Mouse (Mus musculus) thymus, postnatal 25 days (tissue): ENCODE results near the gene Atg3.

Experiments
- DNase-seq: peaks from one replicate; pipeline ENCODE4 v3.0.0; 2022

Atg3 gene

DNA sequence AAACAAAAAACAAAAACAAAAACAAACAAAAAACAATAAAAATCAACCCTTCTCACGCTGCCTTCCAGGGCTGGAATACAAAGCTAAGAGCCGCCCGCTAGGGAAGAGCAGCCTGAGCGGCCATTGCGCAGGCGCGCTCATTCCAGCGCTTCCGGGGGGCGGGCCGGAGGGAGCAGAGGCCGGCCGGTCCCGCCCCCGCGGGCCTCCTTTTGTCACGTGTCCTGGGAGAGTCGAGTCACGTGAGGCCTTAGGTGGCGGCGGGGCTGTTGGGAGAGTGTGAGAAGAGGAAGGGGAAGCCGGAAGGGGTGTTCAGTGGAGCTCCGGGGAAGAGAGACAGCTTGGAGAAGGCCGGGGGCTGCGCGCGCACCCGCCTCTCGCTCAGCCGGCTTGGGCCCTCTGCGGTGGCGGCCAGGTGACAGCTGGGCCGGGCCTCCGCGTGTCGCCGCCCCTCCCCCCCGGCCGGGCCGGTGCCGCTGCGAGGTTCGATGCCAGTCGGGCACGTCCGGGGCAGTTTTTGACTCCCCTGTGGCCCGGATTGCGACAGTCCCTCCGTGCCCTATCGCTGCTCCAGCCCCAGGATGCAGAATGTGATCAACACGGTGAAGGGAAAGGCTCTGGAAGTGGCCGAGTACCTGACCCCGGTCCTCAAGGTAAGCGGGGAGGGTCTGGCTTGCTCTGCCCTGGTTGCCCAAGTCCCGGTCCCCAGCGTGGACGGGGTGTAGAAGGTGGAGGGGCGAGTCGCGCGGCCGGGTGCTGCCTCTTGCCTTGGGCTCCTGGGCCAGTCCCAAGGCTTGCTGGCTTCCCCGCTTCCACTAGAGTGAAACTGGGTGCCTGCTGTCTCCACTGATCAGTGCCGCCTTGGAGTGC is at the start of gene Atg3, which contains the start of gene Slc35a5:
Gene Atg3, plus strand, starts transcription at position 264 of the 867 bp plus-strand sequence.
Gene Slc35a5, minus strand, starts transcription at position 185 of the 867 bp plus-strand sequence.
- DNase-seq: peak; percentile 96

DNA sequence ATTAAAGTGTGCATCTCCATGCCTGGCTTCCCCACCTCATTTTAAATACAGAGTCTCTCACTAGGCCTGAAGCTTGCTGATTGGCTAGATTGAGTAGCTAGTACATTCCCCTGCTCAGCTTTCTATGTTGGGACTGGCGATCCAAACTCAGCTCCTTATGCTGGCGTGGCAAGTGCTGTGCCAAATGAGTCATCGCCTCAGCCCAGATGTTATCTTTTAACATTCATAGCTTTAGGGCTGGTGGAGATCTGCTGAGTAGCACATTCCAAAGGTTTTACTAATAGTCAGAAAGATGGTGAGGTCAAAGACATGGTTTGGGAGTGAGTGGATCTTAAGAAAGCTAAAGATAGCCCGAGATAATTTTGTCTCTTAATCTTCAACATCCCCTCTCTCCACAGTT is 48.1 kb upstream of the Atg3 start:
- no peak for DNase-seq

DNA sequence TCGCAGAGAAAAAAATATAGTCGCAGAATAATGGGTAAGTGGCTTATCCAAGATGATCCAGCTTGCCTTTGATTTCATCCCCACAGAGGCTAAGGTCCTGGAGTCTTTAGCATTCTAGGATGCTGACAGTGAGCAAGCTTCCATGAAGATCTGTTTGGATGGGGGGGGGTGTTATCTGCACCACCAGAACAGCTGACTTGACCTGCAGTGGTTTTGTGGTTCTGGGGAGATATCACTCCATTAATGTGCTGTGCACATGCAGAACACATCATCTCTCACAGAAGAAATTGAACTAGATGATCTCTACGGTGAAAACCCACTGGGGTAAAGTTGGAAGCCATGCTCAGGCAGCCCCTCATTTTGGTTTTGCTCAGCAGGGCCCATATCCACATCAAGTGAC is 41.4 kb upstream of the Atg3 start:
- DNase-seq: no peak

- no peak for DNase-seq
Measured at GRCm38 (mm10) chr16:45118760-45119159, 39.8 kb upstream of the Atg3 start.

GRCm38 (mm10) chr16:45120844-45121425 is 37.6 kb upstream of the Atg3 start:
- DNase-seq: no peak

DNA sequence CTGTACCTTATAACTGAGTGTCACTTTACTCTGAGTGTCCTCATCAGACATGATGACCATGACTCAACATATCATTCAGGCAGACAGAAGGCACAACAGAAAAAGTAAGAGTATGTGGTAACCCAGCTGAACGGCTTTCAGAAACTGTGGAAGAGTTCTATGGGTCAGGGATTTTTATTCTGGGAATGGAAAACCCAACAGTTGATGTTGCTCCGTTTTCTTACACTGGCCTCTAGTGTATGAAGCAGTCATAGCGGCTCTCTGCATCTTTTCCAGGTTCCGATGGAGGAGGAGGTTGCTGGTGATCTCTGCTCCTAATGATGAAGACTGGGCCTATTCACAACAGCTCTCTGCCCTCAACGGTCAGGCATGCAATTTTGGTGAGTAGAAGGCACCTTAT is 36.0 kb upstream of the Atg3 start:
- no peak for DNase-seq

- DNase-seq: no peak
Measured at GRCm38 (mm10) chr16:45124230-45125203, 34.1 kb upstream of the Atg3 start.

GRCm38 (mm10) chr16:45127936-45128710 is 30.5 kb upstream of the Atg3 start:
- no peak for DNase-seq

GRCm38 (mm10) chr16:45141711-45142110 is 16.9 kb upstream of the Atg3 start:
- DNase-seq: no peak

- DNase-seq: no peak
Measured at GRCm38 (mm10) chr16:45142565-45142964, 16.0 kb upstream of the Atg3 start.

GRCm38 (mm10) chr16:45145119-45145518 is 13.5 kb upstream of the Atg3 start:
- DNase-seq: no peak

- no peak for DNase-seq
Measured at GRCm38 (mm10) chr16:45148488-45149082, 10.0 kb upstream of the Atg3 start.

DNA sequence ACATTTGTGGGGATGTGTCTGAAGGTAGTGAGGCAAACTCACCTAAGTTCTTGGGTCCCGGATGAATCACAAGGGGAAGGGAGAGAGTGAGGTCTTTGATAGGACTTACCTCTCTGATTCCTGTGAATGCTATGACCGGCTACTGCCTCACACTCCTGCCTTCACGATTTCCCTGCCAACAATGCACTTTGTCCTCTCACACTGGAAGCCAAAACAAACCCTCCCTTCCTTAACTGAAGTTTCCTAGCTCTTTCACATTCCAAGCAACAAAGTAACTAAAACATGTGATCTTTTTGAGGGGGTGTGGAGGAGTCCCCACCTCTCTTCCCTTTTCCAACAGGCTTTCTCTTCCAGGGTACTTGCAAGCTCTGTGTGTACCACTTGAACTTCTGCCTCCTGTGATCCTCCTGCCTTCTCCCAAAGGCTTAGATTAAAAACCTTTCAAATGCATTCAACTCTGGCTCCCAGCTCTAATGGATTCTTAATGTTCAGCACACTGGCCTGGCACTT is 3.8 kb upstream of the Atg3 start:
- no peak for DNase-seq

DNA sequence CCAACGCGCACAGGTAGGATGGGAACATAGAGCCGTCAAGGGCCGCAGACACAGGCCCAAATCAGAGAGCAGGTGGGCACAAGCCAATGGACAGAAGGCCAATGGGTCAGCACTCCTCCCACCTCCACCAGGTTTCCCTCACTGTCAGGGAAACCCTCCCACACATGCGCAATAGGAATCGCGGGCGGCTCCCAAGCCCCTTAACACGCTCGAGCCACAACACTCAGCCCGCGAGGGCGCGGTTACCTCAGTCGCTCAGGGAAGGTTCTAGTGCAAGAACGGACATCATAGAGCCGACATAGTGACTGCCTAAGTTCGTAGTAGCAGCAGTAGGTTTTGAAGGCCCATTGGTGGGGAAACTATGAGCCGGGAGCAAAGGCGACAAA is 456 bp upstream of the Atg3 start:
- no peak for DNase-seq

DNA sequence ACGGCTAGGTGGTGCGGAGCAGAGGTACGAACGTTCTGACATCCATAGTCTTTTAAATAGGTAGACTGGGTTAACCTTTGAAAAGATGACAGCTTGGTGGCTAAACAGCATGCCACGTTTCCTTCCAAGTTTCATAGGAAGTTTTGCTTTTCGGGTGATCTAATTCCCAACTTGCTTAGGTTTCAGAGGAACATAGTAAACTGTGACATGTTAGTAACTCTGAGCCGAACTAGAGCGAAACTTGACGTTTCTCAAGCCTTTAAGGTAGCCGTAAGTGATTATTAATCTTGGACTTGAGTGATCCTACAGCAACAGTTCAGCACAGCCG is 768 bp downstream of the Atg3 start:
- DNase-seq: no peak

DNA sequence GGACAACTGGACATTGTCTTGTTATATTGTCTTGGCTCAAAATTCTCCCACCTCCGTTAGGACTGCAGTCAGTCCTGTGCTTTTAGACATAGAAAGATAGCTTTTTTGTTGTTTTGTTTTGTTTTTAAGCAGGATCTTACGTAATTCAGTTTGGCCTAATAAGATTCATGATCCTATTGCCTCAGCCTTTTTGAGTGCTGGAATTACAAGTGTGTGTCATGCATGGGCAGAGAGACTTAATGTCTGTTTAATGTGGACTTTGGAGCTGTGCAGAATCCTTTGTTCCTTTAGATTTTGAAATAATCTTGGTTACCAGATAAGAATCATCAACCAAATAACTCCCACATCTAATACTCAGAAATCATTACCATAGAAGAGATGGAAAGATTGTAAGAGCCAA is 20.0 kb downstream of the Atg3 start:
- no peak for DNase-seq

GRCm38 (mm10) chr16:45181824-45182223 is 23.2 kb downstream of the Atg3 start:
- DNase-seq: no peak

- peak; percentile 72 for DNase-seq
Measured at GRCm38 (mm10) chr16:45192613-45193012, 34.0 kb downstream of the Atg3 start.

DNA sequence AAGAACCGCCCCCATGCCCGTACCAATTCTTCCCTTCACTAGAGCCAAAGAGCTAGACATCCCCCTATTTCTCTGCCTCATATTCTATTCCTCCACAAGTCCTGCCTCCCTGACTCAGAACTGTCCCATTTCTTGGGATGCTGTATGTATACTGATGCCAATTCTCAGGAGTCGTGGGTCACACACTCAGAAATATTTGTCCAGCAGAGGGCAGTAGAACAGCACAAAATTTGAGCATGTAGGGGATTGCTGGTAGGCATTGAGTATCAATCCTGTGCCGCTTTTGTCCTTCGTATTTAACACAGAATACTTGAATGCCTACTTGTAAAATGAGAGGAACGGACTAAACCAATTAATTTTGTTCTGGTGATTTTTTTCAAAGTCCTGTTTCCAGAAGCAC is 38.2 kb downstream of the Atg3 start:
- DNase-seq: peak; percentile 60

GRCm38 (mm10) chr16:45201395-45201794 is 42.8 kb downstream of the Atg3 start:
- no peak for DNase-seq

GRCm38 (mm10) chr16:45204438-45204837 is 45.9 kb downstream of the Atg3 start:
- no peak for DNase-seq
